Mouse (Mus musculus) retina, postnatal 1 day (tissue): Measurements from ENCODE around the gene Chil6.
A peak's percentile ranks its signal among the peaks of the same experiment; 100 is the strongest.

ENCODE experiments used
- DNase-seq: peaks from one replicate; pipeline ENCODE4 v3.0.0-alpha.2; 2012

The Chil6 gene

DNA sequence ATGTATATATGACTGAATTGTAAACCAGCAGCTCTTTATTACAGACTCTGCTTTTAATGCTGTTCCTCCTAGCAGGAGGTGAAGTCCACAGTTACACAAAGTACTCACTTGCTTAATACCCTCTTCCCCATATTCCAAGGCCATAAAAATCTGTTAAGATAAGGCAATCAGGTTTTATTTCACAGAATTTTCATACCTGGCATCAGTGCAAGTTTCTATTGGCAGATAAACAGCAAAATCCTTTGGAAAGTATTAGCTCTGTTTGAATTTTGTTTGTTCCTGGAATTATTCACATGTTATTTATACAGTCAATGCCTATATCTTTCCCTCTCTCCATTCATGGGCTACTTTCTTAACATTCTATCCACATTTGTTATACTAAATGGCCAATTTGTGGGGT is at the start of gene Chil6:
Gene Chil6, minus strand, starts transcription at position 101 of the 400 bp plus-strand sequence.
- no peak for DNase-seq

DNA sequence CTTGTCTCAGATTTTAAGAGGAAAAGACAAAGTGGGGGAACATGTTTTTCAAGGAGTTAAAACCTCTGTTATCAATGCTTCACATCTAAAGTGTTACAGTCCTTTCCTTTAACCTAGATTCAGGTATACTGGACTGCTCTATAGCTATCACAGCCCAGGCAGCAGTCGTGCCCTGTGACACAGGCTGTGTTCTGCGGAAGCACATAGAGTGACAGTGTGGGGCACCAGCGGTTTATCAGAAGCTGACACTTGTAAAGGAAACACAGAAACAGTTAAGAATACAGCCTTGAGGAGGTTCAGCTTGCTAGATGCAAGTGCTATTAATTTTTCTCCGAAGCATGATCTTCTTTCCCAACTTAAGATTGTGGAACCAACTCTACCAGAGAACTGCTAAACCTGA is 46.6 kb upstream of the Chil6 start:
- no peak for DNase-seq

DNA sequence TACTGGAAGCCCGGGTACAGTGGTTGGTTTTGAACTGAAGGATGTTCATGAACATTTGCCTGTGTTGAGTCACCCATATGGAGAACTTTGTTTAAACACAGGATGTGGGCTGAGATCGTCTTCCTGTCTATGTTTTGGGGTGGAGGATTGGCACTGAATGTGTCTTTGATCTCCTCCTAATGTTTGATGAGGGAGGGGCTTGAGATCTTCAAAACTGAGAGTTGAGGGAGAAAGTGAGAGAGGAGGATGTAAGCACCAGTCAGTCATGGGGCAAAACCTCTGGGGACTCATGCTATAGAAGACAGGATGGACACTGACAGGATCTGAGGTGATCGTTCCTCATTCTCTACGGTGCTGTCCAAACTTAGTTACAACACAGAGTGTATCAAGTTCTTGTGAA is 43.6 kb upstream of the Chil6 start:
- DNase-seq: no peak

DNA sequence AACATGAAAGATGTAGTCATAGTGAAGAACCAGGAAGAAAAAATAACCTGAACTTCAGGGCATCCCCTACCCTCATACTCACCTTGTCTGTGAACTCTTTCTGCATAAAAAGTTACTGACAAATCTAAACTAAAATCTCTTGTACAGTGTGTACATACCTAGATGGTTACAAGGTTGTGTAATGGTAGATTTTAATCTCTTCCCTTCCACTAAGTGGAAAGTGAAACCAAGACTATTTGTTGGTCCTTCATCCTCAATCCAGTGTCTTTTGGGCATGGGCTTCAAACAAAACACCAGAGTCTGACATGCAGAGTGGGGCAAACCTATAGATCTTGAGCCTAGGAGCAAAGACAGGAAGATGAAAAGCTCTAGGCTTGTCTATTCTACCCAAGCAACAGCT is 43.0 kb upstream of the Chil6 start:
- no peak for DNase-seq

DNA sequence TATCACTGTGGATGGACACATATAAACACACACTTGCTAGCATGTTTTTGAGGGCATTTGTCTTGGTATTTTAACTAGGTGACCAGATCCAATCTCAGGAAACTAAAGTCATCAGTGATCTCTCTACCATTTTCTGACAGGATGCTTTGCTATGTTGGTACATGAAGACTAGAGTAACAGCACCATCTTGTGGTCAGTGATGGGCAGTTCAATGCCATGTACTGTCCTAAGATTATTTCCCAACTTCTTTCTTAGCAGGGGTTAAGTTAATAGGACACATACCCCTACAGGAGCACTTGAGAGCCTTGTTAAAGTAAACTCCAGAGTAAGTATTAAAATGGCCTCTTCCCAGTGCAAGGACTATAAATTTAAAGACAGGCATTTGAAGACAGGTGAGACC is 42.6 kb upstream of the Chil6 start:
- DNase-seq: peak; percentile 73
